Mouse (Mus musculus) gastrocnemius, adult 2 months (tissue): Measurements from ENCODE around the gene Mrpl53. TPM values are rescaled to one million over a fixed set of nuclear protein-coding genes. Genes with fewer than 3 reads are reported as not detected.

Experiments used
- DNase-seq: peaks from one replicate; pipeline ENCODE4 v3.0.0; 2022
- H3K27ac ChIP-seq: fragments of 200-600 bp; 2 replicates; pipeline ENCODE4 v1.8.1; 2022; ENCODE audit warnings: mild to moderate bottlenecking
- H3K4me3 ChIP-seq: fragments of 200-600 bp; 2 replicates; pipeline ENCODE4 v1.8.1; 2022; ENCODE audit warnings: mild to moderate bottlenecking, moderate library complexity
- CTCF ChIP-seq: fragments of 200-600 bp; IDR thresholded peaks from 2 replicates; pipeline ENCODE4 v1.8.1; 2022; ENCODE audit warnings: antibody characterized with exemption, mild to moderate bottlenecking, moderate library complexity
- intact Hi-C: fragments of 180-260 bp; cut with DNase I; formaldehyde crosslinking; loops from one replicate; pipeline ENCODE4 v1.15.1; 2025
- long read RNA-seq, 2 experiments: library from polyadenylated mRNA; stranded (forward); transcript quantifications; one replicate each; pipeline ENCODE4 v2.0.0; 2021
- total RNA-seq, 2 experiments: library from RNA; stranded (reverse); gene quantifications; 2 replicates each; pipeline ENCODE4 v1.2.3; 2021

Gene Mrpl53
- total RNA-seq, result 100 to 1,000 TPM in 1 of 2 experiments, 10 to 100 TPM in 1; 94.7 to 121 TPM
- long read RNA-seq, experiment 1, transcript Mrpl53-201 (3 exons, 695 nt), result major isoform, 114 of 115 reads
- long read RNA-seq, experiment 1, partial matches to known transcripts, result 0 of 115 reads
- long read RNA-seq, experiment 1, other reads (novel, unspliced or antisense), result 1 of 115 reads
- long read RNA-seq, experiment 2, transcript Mrpl53-201 (3 exons, 695 nt), result major isoform, 103 of 106 reads
- long read RNA-seq, experiment 2, partial matches to known transcripts, result 0 of 106 reads
- long read RNA-seq, experiment 2, other reads (novel, unspliced or antisense), result 3 of 106 reads

- peak; percentile 91 for DNase-seq
- H3K4me3 ChIP-seq, result peak within 1 kb of the TSS; percentile 85
- TF ChIP-seq CTCF, result no peak
- intact Hi-C loops, result loop anchor here (10.0 kb wide), 1 partner anchor 396 kb away; the partner anchor contains the start of gene Dguok
- H3K27ac ChIP-seq, result peak within 1 kb of the TSS; percentile 93
Measured at GRCm38 (mm10) chr6:83108762-83109668, at the start of gene Mrpl53. TSS of gene Mrpl53 (plus strand) at chr6:83109040.

DNA sequence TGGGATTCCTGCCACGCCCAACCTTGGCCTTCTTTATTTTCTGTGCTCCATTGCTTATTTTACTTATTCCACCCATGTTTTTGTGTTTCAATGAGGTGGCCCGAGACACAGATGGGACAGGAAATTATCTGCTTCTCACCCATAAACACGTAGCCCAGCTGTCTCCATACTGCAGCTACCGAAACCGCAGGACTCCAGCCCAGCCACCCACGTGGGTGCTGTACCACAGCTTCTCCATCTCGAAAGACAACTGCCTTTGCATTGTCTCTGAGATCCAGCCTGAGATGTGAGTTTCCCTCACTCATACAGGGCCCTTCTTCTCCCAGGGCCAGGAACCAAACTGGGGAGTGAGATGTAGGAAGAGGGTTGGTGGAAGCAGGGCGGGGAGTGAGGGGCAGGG, 42.8 kb upstream of the Mrpl53 start:
- intact Hi-C loops, result no loop called here

GRCm38 (mm10) chr6:83066441-83066840, 42.4 kb upstream of the Mrpl53 start:
- H3K4me3 ChIP-seq, result no peak overlapping the region

More for the DNA sequence above, 42.8 kb upstream of the Mrpl53 start:
- Histone ChIP-seq H3K27ac (no peak overlapping the region), H3K4me3 (no peak overlapping the region)
- no peak for DNase-seq
- TF ChIP-seq CTCF, result no peak

GRCm38 (mm10) chr6:83068221-83068620, 40.6 kb upstream of the Mrpl53 start:
- Histone ChIP-seq H3K4me3 (peak overlapping the region; percentile 58; the same call in 1 of the 2 replicates), H3K27ac (no peak overlapping the region)
- intact Hi-C loops, result no loop called here
- no peak for DNase-seq
- TF ChIP-seq CTCF, result no peak

More at GRCm38 (mm10) chr6:83066441-83066840, 42.4 kb upstream of the Mrpl53 start:
- intact Hi-C loops, result no loop called here
- no peak overlapping the region for H3K27ac ChIP-seq
- TF ChIP-seq CTCF, result no peak
- no peak for DNase-seq

GRCm38 (mm10) chr6:83068706-83069487, 39.9 kb upstream of the Mrpl53 start:
- no peak overlapping the region for H3K27ac ChIP-seq
- TF ChIP-seq CTCF, result no peak
- H3K4me3 ChIP-seq, result peak overlapping the region; percentile 58
- intact Hi-C loops, result no loop called here
- DNase-seq, result no peak

- TF ChIP-seq CTCF, result no peak
- no peak overlapping the region for H3K27ac ChIP-seq
- DNase-seq, result no peak
- intact Hi-C loops, result no loop called here
- H3K4me3 ChIP-seq, result peak overlapping the region; percentile 47
Measured at GRCm38 (mm10) chr6:83069488-83070246, 39.2 kb upstream of the Mrpl53 start.

DNA sequence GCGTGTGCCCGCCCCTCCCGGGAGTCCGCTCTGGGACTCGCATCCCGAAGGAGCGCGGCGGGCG, 38.8 kb upstream of the Mrpl53 start, which contains the start of gene Tlx2:
Gene Tlx2, minus strand, starts transcription at position 47 of the 64 bp plus-strand sequence.
- intact Hi-C loops, result no loop called here
- TF ChIP-seq CTCF, result no peak
- H3K27ac ChIP-seq, result no peak within 1 kb of the TSS
- DNase-seq, result no peak
- H3K4me3 ChIP-seq, result peak within 1 kb of the TSS; percentile 58

DNA sequence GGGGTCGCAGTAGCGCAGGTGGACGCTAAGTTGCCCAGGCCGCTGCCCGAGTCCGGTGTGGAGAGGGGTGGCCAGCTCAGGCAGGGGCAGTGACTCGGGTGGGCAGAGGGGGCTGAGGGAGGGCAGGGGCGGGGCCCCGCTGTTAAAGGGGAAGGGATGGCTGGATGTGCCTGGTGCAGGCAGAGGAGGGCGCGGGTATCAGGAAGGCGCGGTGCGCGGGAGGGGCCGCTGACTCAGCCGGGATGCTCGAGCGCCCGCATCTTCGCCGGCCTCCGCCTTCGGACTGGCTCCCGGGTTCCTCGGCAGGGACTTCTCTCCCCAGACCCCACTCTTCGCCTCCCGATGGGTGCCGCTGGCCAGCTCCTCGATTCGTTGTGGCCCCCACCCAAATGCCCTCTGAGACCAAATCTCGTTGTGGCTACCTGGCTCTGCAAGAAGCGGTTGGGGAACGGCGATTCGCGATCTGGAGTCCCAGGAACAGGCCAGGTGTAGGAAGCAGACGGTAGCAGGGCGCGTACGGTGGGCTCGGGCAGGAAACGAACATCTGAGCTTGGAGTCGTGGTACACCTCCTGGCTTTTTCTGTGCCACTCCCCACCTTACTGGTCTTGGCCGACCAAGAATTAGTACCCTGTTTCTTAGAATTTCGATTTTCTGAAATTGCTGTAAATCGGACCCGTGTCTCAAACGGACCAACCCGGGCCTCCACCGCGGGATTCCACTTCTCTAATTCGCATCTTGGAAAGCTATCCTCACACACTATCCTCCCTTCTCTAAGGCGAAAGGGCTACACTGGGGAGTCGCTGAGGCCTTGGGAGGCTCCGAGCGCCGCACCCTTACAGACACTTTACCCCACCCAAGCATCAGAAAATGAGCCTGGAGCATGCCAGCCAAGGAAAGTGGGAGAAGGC, 38.3 kb upstream of the Mrpl53 start:
- no peak for TF ChIP-seq CTCF
- no peak overlapping the region for H3K27ac ChIP-seq
- H3K4me3 ChIP-seq, result peak overlapping the region; percentile 47
- intact Hi-C loops, result no loop called here
- DNase-seq, result no peak

GRCm38 (mm10) chr6:83071220-83071619, 37.6 kb upstream of the Mrpl53 start:
- no peak for DNase-seq
- Histone ChIP-seq H3K27ac (no peak overlapping the region), H3K4me3 (no peak overlapping the region)
- intact Hi-C loops, result no loop called here
- TF ChIP-seq CTCF, result no peak

- DNase-seq, result no peak
- TF ChIP-seq CTCF, result peak; percentile 17; the same call in 1 of the 2 replicates
- intact Hi-C loops, result no loop called here
- H3K27ac ChIP-seq, result no peak overlapping the region
- H3K4me3 ChIP-seq, result no peak overlapping the region
Measured at GRCm38 (mm10) chr6:83074979-83075378, 33.9 kb upstream of the Mrpl53 start.

DNA sequence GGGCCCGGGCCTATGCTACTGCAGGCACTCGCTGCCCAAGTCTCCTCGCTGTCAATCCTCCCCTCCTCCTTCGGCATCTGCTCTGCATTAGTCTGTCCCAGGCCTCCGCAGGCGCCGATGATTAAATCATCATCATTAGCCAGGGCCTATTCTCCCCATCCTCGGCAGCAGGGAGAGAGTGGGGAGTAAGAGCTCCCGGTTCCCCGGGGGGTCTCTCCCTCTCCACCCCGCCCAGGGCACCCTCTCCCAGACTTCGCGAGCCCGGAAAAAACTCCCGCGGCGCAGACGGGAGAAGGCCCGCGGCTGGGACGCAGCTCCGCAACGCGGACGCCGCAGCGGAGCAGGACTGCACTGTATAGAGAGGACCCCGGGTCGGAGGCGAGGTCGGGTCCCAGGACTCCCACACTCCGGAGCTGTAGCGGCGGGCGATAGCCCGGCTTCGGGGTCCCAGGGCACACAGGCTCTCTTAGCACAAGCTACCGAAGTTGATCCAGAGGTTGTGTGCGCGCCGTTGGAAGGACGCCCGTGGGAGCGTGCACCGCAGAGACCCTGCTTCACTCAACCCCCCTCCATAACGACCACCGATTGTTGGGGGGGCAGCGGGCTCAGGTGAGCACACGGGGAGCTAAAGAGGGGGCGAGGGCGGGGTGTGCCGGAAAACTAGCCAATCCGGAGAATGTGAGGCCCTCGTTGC, 31.1 kb upstream of the Mrpl53 start, which contains the start of gene Pcgf1:
Gene Pcgf1, plus strand, starts transcription at position 240 of the 694 bp plus-strand sequence.
- intact Hi-C loops, result loop anchor here (1.0 to 2.0 kb wide), 2 partner anchors 23 to 80 kb away; partner anchors contain the start of genes Aup1 and Htra2
- peak within 1 kb of the TSS; percentile 88 for H3K4me3 ChIP-seq
- no peak for TF ChIP-seq CTCF
- peak within 1 kb of the TSS; percentile 99 for H3K27ac ChIP-seq
- no peak for DNase-seq
